Mouse (Mus musculus) heart, adult 2 months (tissue): ENCODE results near the gene Patl1.
"Not testable (repeated sequence)": the region's sequence is repeated elsewhere in the genome, so short reads cannot be mapped to it uniquely, and the experiment has no call there.

Source experiments
- CTCF ChIP-seq: fragments of 200-600 bp; IDR thresholded peaks from 2 replicates; pipeline ENCODE4 v1.8.1; 2022; ENCODE audit warnings: antibody characterized with exemption, mild to moderate bottlenecking, moderate library complexity
- EP300 ChIP-seq: fragments of 200-500 bp; IDR thresholded peaks from 2 replicates; pipeline ENCODE4 v1.6.1; 2011; ENCODE audit warnings: low read depth, low read length, control low read depth; ENCODE audit not compliant: insufficient read depth
- POLR2A ChIP-seq: fragments of 200-500 bp; IDR thresholded peaks from 2 replicates; pipeline ENCODE4 v1.6.1; 2011; ENCODE audit warnings: mild to moderate bottlenecking, low read depth, low read length, control low read depth; ENCODE audit not compliant: insufficient read depth

GRCm38 (mm10) chr19:11984614-11985013 lies 72.4 kb downstream of the Patl1 start:
- TF ChIP-seq CTCF, EP300, POLR2A: not testable (repeated sequence)
